Mouse (Mus musculus) embryo, embryonic 10 days (tissue): ENCODE measurements around the gene Gpr158.
"Not testable (repeated sequence)": the region's sequence is repeated elsewhere in the genome, so short reads cannot be mapped to it uniquely, and the experiment has no call there.

Source experiments
- DNase-seq: peaks from one replicate; pipeline ENCODE4 v3.0.0-alpha.2; 2015; ENCODE audit warnings: low spot score

The Gpr158 gene

GRCm38 (mm10) chr2:21367345-21368111 is at the start of gene Gpr158:
Gene Gpr158, plus strand, starts transcription at chr2:21367542.
- DNase-seq = peak; percentile 94

GRCm38 (mm10) chr2:21343821-21344220 is 23.5 kb upstream of the Gpr158 start:
- no peak for DNase-seq

- DNase-seq = peak; percentile 63
Observed at GRCm38 (mm10) chr2:21368351-21369170, 1.2 kb downstream of the Gpr158 start.

- DNase-seq = no peak
Observed at GRCm38 (mm10) chr2:21369171-21369485, 1.8 kb downstream of the Gpr158 start.

GRCm38 (mm10) chr2:21369556-21369955 is 2.2 kb downstream of the Gpr158 start:
- no peak for DNase-seq

GRCm38 (mm10) chr2:21379516-21379915 is 12.2 kb downstream of the Gpr158 start:
- DNase-seq = no peak

- no peak for DNase-seq
Observed at GRCm38 (mm10) chr2:21392727-21393126, 25.4 kb downstream of the Gpr158 start.

GRCm38 (mm10) chr2:21397347-21397746 is 30.0 kb downstream of the Gpr158 start:
- DNase-seq = peak; percentile 6

- no peak for DNase-seq
Observed at GRCm38 (mm10) chr2:21399657-21400056, 32.3 kb downstream of the Gpr158 start.

GRCm38 (mm10) chr2:21405617-21406016 is 38.3 kb downstream of the Gpr158 start:
- DNase-seq = no peak

GRCm38 (mm10) chr2:21407443-21407985 is 40.2 kb downstream of the Gpr158 start:
- DNase-seq = no peak

- DNase-seq = no peak
Observed at GRCm38 (mm10) chr2:21408821-21409220, 41.5 kb downstream of the Gpr158 start.

- DNase-seq = no peak
Observed at GRCm38 (mm10) chr2:21430288-21430687, 62.9 kb downstream of the Gpr158 start.

- no peak for DNase-seq
Observed at GRCm38 (mm10) chr2:21431182-21431581, 63.8 kb downstream of the Gpr158 start.

- DNase-seq = no peak
Observed at GRCm38 (mm10) chr2:21439626-21440025, 72.3 kb downstream of the Gpr158 start.

- DNase-seq = not testable (repeated sequence)
Observed at GRCm38 (mm10) chr2:21460606-21461005, 93.3 kb downstream of the Gpr158 start.

GRCm38 (mm10) chr2:21474957-21475356 is 107.6 kb downstream of the Gpr158 start:
- DNase-seq = no peak

- no peak for DNase-seq
Observed at GRCm38 (mm10) chr2:21496881-21497280, 129.5 kb downstream of the Gpr158 start.

- no peak for DNase-seq
Observed at GRCm38 (mm10) chr2:21497965-21498364, 130.6 kb downstream of the Gpr158 start.

- DNase-seq = no peak
Observed at GRCm38 (mm10) chr2:21499399-21499798, 132.1 kb downstream of the Gpr158 start.

- no peak for DNase-seq
Observed at GRCm38 (mm10) chr2:21507449-21507848, 140.1 kb downstream of the Gpr158 start.

- no peak for DNase-seq
Observed at GRCm38 (mm10) chr2:21530750-21531149, 163.4 kb downstream of the Gpr158 start.

- no peak for DNase-seq
Observed at GRCm38 (mm10) chr2:21619180-21619579, 251.8 kb downstream of the Gpr158 start.
